Mouse (Mus musculus) liver, adult (tissue): ENCODE results near the gene Ell.

ENCODE experiments used
- GATA4 ChIP-seq: IDR thresholded peaks from 2 replicates; pipeline ENCODE4 v1.6.1; 2014; ENCODE audit warnings: mild to moderate bottlenecking, low read length; ENCODE audit not compliant: insufficient replicate concordance

Ell gene

GRCm38 (mm10) chr8:70539077-70539813 is at the start of gene Ell:
Gene Ell (plus strand): TSS chr8:70539457.
- no peak for TF ChIP-seq GATA4

GRCm38 (mm10) chr8:70489576-70489975 is 49.7 kb upstream of the Ell start:
- no peak for TF ChIP-seq GATA4

GRCm38 (mm10) chr8:70490061-70490879 is 49.0 kb upstream of the Ell start:
- TF ChIP-seq GATA4 = no peak

- no peak for TF ChIP-seq GATA4
Measured at GRCm38 (mm10) chr8:70490880-70491495, 48.3 kb upstream of the Ell start.

GRCm38 (mm10) chr8:70492664-70493640 is 46.3 kb upstream of the Ell start, which contains the start of gene Crlf1:
Gene Crlf1 (plus strand): TSS chr8:70493158.
- no peak for TF ChIP-seq GATA4

- no peak for TF ChIP-seq GATA4
Measured at GRCm38 (mm10) chr8:70493692-70494415, 45.4 kb upstream of the Ell start.

GRCm38 (mm10) chr8:70494416-70494945 is 44.8 kb upstream of the Ell start:
- TF ChIP-seq GATA4 = no peak

GRCm38 (mm10) chr8:70495001-70495770 is 44.1 kb upstream of the Ell start:
- TF ChIP-seq GATA4 = no peak

GRCm38 (mm10) chr8:70495771-70496062 is 43.5 kb upstream of the Ell start:
- no peak for TF ChIP-seq GATA4

- no peak for TF ChIP-seq GATA4
Measured at GRCm38 (mm10) chr8:70500386-70501301, 38.6 kb upstream of the Ell start.

GRCm38 (mm10) chr8:70501820-70502529 is 37.3 kb upstream of the Ell start:
- no peak for TF ChIP-seq GATA4

- TF ChIP-seq GATA4 = no peak
Measured at GRCm38 (mm10) chr8:70502540-70502939, 36.7 kb upstream of the Ell start.
